Mouse (Mus musculus) cerebellum, adult 2 months (tissue): ENCODE measurements around the gene C1qtnf1.

ENCODE experiments used
- CTCF ChIP-seq: fragments of 200-500 bp; IDR thresholded peaks from 2 replicates; pipeline ENCODE4 v1.5.1; 2011; ENCODE audit warnings: low read depth, mild to moderate bottlenecking, control low read depth, low read length, moderate library complexity, borderline replicate concordance; ENCODE audit not compliant: insufficient read depth
- POLR2A ChIP-seq: fragments of 200-500 bp; IDR thresholded peaks from 2 replicates; pipeline ENCODE4 v1.6.1; 2011; ENCODE audit warnings: low read length, control low read depth, borderline replicate concordance; ENCODE audit not compliant: insufficient read depth

DNA sequence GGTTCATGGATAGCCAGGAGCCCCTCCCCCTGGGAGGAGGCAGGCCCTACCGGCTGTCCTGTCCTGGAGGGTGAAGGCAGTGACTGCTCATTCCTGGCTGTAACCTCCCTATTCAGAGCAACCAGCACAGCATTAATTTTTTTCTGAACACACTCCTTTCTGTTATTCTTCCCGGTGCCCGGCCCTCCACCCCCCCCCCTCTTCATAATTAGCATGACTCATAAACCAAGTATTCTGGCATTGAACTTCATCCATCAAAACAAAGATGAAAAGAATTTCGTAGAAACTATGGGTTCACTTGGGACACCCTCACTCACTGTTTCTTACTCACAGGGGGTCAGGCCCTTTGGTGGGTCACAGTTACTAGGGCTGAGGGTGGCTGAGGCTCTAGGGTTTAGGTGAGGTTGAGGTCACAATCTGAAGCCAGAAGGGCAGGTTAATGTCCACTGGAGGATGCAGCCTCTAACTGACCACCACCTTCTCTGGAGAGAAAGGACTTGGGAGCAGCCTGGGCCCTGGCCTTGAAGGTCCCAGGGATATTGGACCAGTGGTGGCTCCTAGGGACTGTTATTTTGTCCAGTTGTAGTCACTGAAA, 2.4 kb downstream of the C1qtnf1 start:
- no peak for TF ChIP-seq POLR2A
- TF ChIP-seq CTCF = no peak
